Mouse (Mus musculus): ENCODE results near the gene Tmem183a. TPM values are rescaled to one million over a fixed set of nuclear protein-coding genes. Genes with fewer than 3 reads are reported as not detected.

Tmem183a gene
- total RNA-seq, 2 experiments from 2014 or later = 73.5 to 76.7 TPM

DNA sequence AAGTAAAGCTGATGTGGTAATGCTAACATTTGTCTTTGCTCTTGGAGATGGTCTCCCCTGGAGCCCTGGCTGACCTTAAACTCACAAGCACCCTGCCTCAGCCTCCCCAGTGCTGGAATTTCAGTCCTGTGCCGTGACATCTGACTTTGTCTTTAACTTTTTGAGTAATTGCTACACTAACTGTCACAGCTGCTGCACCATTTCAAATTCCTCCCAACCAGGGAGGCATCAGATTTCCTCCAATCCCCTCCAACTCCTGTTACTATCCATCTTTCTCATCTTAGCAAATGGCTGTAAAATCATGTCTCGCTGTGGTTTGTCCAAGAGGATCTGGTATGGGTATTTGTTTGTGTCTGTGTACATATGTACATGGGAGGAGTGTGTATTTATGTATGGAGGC lies 12.3 kb upstream of the Tmem183a start:
- no peak for TF ChIP-seq CTCF (conservative IDR thresholded peaks at IDR 0.05)
- DNase-seq (ENCODE audit: low spot score in 2 of 2) = no peak
- no peak overlapping the region for H3K27ac ChIP-seq
- no peak overlapping the region for H3K4me3 ChIP-seq

- DNase-seq (ENCODE audit: low spot score in 2 of 2) = peak in 1 of 2 experiments; percentile 60
- Histone ChIP-seq H3K27ac (no peak overlapping the region), H3K4me3 (no peak overlapping the region)
- peak; percentile 82 for TF ChIP-seq CTCF (conservative IDR thresholded peaks at IDR 0.05)
These were observed 7.1 kb upstream of the Tmem183a start for GRCm38 (mm10) chr1:134368777-134369337.

- Histone ChIP-seq H3K4me3 (no peak overlapping the region), H3K27ac (no peak overlapping the region)
- TF ChIP-seq CTCF (conservative IDR thresholded peaks at IDR 0.05) = no peak
- DNase-seq (ENCODE audit: low spot score in 2 of 2) = no peak
These were observed 3.7 kb upstream of the Tmem183a start for GRCm38 (mm10) chr1:134365491-134365890.

- TF ChIP-seq CTCF (conservative IDR thresholded peaks at IDR 0.05) = no peak
- no peak for DNase-seq (ENCODE audit: low spot score in 2 of 2)
- Histone ChIP-seq H3K4me3 (no peak overlapping the region), H3K27ac (no peak overlapping the region)
These were observed 1.4 kb upstream of the Tmem183a start for GRCm38 (mm10) chr1:134363194-134363593.

GRCm38 (mm10) chr1:134361195-134361856 lies 453 bp downstream of the Tmem183a start:
- DNase-seq (ENCODE audit: low spot score in 2 of 2) = peak in 1 of 2 experiments; percentile 13
- Histone ChIP-seq H3K4me3 (peak overlapping the region; percentile 66), H3K27ac (peak overlapping the region; percentile 93)
- no peak for TF ChIP-seq CTCF (conservative IDR thresholded peaks at IDR 0.05)

- TF ChIP-seq CTCF (conservative IDR thresholded peaks at IDR 0.05) = no peak
- H3K27ac ChIP-seq = no peak overlapping the region
- peak overlapping the region; percentile 66; the same call in 1 of the 2 replicates for H3K4me3 ChIP-seq
- DNase-seq (ENCODE audit: low spot score in 2 of 2) = no peak
These were observed 1.1 kb downstream of the Tmem183a start for GRCm38 (mm10) chr1:134360656-134361055.

GRCm38 (mm10) chr1:134357461-134357860 lies 4.3 kb downstream of the Tmem183a start:
- no peak overlapping the region for H3K27ac ChIP-seq
- no peak for TF ChIP-seq CTCF (conservative IDR thresholded peaks at IDR 0.05)
- no peak for DNase-seq (ENCODE audit: low spot score in 2 of 2)
- H3K4me3 ChIP-seq = no peak overlapping the region

DNA sequence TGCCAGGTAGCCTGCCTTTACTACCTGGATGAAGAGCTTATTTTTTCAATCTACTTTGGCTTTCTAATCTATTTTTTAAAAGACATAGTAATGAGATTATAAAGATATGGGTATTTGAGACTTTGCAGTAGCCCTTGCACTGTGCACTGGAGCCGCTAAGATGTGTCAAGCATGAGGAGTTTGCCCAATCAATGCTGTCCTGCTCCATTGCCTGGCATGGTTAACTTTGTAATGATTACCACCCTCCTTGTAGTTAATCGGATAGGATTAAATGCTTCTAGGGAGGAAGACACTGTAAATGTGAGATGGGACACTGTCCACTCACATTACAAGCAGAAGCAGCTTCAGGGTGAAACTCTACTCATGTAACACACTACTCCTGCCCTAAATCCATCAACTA lies 8.5 kb downstream of the Tmem183a start:
- DNase-seq (ENCODE audit: low spot score in 2 of 2) = no peak
- TF ChIP-seq CTCF (conservative IDR thresholded peaks at IDR 0.05) = no peak
- H3K4me3 ChIP-seq = no peak overlapping the region
- no peak overlapping the region for H3K27ac ChIP-seq

DNA sequence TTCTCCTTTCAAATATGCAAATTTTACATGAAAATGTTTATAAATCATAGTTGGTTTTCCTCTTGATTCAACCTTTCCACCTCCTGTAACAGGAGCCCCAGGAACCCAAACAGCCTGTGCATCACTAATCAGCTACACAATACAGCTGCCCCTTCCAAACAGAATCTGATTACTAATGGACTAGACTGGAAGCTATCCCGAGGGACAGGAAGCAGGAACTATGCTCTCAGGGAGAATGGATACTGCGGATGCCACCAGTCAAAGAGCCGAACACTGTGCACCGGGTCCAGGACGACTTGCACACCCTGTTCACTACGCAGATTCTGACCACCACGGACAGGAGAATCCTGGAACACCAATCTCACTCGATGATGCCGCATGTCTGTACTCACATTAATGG lies 14.0 kb downstream of the Tmem183a start:
- TF ChIP-seq CTCF (conservative IDR thresholded peaks at IDR 0.05) = no peak
- no peak for DNase-seq (ENCODE audit: low spot score in 2 of 2)
- no peak overlapping the region for H3K4me3 ChIP-seq
- H3K27ac ChIP-seq = no peak overlapping the region

DNA sequence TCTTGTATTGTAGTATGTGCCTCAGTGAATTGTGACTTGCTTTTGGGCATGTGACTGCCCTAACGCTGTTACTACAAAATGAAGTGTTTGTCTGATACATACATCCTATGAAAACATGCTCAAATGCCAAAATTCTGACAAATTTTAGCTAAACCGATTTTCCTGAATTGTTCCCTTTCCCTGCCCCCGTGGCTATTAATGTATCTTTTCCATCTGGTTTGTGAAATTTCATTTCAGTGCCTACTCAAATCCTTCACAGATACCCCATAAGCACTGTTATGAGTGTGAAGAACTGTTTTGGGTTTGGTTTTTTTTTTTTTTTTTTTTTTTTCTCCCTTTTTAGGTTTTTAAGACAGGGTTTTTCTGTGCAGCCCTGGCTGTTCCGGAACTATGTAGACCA lies 16.7 kb downstream of the Tmem183a start:
- no peak for TF ChIP-seq CTCF (conservative IDR thresholded peaks at IDR 0.05)
- peak overlapping the region; percentile 89 for H3K27ac ChIP-seq
- H3K4me3 ChIP-seq = peak overlapping the region; percentile 78; the same call in 1 of the 2 replicates
- no peak for DNase-seq (ENCODE audit: low spot score in 2 of 2)

- TF ChIP-seq CTCF (conservative IDR thresholded peaks at IDR 0.05) = no peak
- peak overlapping the region; percentile 78 for H3K4me3 ChIP-seq
- H3K27ac ChIP-seq = peak overlapping the region; percentile 89
- DNase-seq (ENCODE audit: low spot score in 2 of 2) = peak; percentile 90
These were observed 17.5 kb downstream of the Tmem183a start for GRCm38 (mm10) chr1:134344005-134344950.

- peak overlapping the region; percentile 78 for H3K4me3 ChIP-seq
- peak overlapping the region; percentile 89 for H3K27ac ChIP-seq
- DNase-seq (ENCODE audit: low spot score in 2 of 2) = no peak
- TF ChIP-seq CTCF (conservative IDR thresholded peaks at IDR 0.05) = no peak
These were observed 18.2 kb downstream of the Tmem183a start for GRCm38 (mm10) chr1:134343567-134343966.

DNA sequence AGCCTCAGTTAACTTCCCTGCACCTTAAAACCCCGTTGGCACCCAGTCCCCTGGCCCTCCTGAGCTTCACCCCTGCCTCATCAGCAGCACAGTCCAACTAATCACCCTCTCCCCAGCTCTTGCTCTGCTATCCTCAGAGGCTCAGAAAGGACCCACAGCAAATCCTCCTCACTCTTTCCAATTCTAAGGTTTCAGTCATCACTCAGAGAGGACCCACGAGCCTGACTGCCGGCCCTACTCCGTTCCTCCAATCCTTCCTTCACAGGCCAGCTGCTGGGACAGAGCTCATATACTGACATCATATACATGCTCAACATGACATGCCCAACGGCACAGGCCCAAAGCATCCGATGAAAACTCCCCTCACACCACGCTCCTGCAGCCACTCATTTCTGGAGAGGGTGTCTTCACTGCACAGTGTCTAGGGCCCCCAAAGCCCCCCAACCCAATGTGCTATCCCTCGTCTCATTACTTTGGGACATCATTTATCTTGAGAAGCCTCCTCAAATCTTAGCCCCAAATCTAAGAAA lies 18.9 kb downstream of the Tmem183a start:
- H3K4me3 ChIP-seq = peak overlapping the region; percentile 78
- no peak for DNase-seq (ENCODE audit: low spot score in 2 of 2)
- H3K27ac ChIP-seq = peak overlapping the region; percentile 89; the same call in 1 of the 2 replicates
- no peak for TF ChIP-seq CTCF (conservative IDR thresholded peaks at IDR 0.05)

All from layer of hippocampus, adult 2 months (tissue).